Mouse (Mus musculus): ENCODE measurements at regions not wholly inside any gene's neighbourhood (a gene's known extent, or its start where the extent isn't known, plus 50 kb on each side); places are given as distances from the start of the nearest gene placed in this dataset.

GRCm38 (mm10) chr11:26285682-26286081 lies 75.1 kb upstream of the 5730522E02Rik start:
- no peak for ATAC-seq (ENCODE audit: low TSS enrichment)

- ATAC-seq (ENCODE audit: low TSS enrichment): peak; percentile 85
These were observed 86.7 kb upstream of the Fancl start for GRCm38 (mm10) chr11:26299268-26299667.

GRCm38 (mm10) chr11:26307564-26307963 lies 78.4 kb upstream of the Fancl start:
- ATAC-seq (ENCODE audit: low TSS enrichment): no peak

GRCm38 (mm10) chr11:26331238-26331637 lies 54.7 kb upstream of the Fancl start:
- ATAC-seq (ENCODE audit: low TSS enrichment): no peak
